Mouse (Mus musculus) liver, adult 2 months (tissue): Measurements from ENCODE around the gene Aup1. TPM values are rescaled to one million over a fixed set of nuclear protein-coding genes. Genes with fewer than 3 reads are reported as not detected.

ENCODE experiments used
- DNase-seq: peaks from one replicate; pipeline ENCODE4 v3.0.0-alpha.2; 2011; ENCODE audit warnings: low read depth, low spot score; ENCODE audit errors: extremely low read depth
- H3K27ac ChIP-seq: fragments of 200-500 bp; replicated peaks from 2 replicates; pipeline ENCODE4 v1.5.1; 2012; ENCODE audit warnings: low read depth, mild to moderate bottlenecking, control low read depth, inconsistent platforms, low read length; ENCODE audit not compliant: insufficient read depth
- H3K27me3 ChIP-seq: fragments of 200-500 bp; 2 replicates; pipeline ENCODE4 v1.6.1; 2012; ENCODE audit warnings: mild to moderate bottlenecking, moderate library complexity, low read length, inconsistent platforms; ENCODE audit not compliant: control insufficient read depth, insufficient read depth
- H3K36me3 ChIP-seq: fragments of 200-500 bp; 2 replicates; pipeline ENCODE4 v1.6.1; 2012; ENCODE audit warnings: low read length, inconsistent platforms; ENCODE audit not compliant: control insufficient read depth, insufficient read depth
- H3K4me1 ChIP-seq: fragments of 200-500 bp; 2 replicates; pipeline ENCODE4 v1.6.1; 2011; ENCODE audit warnings: low read length; ENCODE audit not compliant: control insufficient read depth, insufficient read depth
- H3K4me3 ChIP-seq: fragments of 200-500 bp; 2 replicates; pipeline ENCODE4 v1.5.1; 2011; ENCODE audit warnings: low read depth, mild to moderate bottlenecking, control low read depth, low read length, moderate library complexity; ENCODE audit not compliant: insufficient read depth
- H3K79me2 ChIP-seq: fragments of 200-500 bp; 2 replicates; pipeline ENCODE4 v1.6.1; 2012; ENCODE audit warnings: inconsistent platforms, mild to moderate bottlenecking, low read length, moderate library complexity; ENCODE audit not compliant: control insufficient read depth, insufficient read depth
- H3K9ac ChIP-seq: fragments of 200-500 bp; 2 replicates; pipeline ENCODE4 v1.6.1; 2012; ENCODE audit warnings: low read depth, mild to moderate bottlenecking, control low read depth, inconsistent platforms, low read length
- CTCF ChIP-seq: fragments of 200-500 bp; IDR thresholded peaks from 2 replicates; pipeline ENCODE4 v1.5.1; 2011; ENCODE audit warnings: low read depth, low read length, control low read depth
- POLR2A ChIP-seq: fragments of 200-500 bp; IDR thresholded peaks from 2 replicates; pipeline ENCODE4 v1.6.1; 2011; ENCODE audit warnings: low read length, control low read depth; ENCODE audit not compliant: insufficient read depth; ENCODE audit errors: extremely low read depth
- WGBS: fragments of 180-500 bp; shearing (Covaris S2); methylation state at CpG from one replicate; pipeline ENCODE4 v1.1.7; 2018; 5-methylcytosine and 5-hydroxymethylcytosine counted together
- polyA plus RNA-seq: library from polyadenylated mRNA; depleted of rRNA; stranded (reverse); fragments of >200 nt; gene quantifications from 2 replicates; pipeline ENCODE4 v1.2.3, GENCODE M21; 2012
- total RNA-seq: library from RNA; depleted of rRNA; stranded (reverse); fragments of >200 nt; gene quantifications from 2 replicates; pipeline ENCODE4 v1.2.3, GENCODE M21; 2014

The Aup1 gene
- total and polyA plus RNA-seq, 2 experiments = 109 to 593 TPM

GRCm38 (mm10) chr6:83011255-83011654, 43.1 kb upstream of the Aup1 start:
- Histone ChIP-seq H3K4me3 (no peak overlapping the region), H3K27ac (no peak overlapping the region), H3K27me3 (no peaks in the 10 kb centered on the region), H3K79me2 (no peaks in the 10 kb centered on the region), H3K36me3 (no peaks in the 10 kb centered on the region), H3K9ac (no peak overlapping the region), H3K4me1 (no peaks in the 10 kb centered on the region)
- TF ChIP-seq POLR2A (no peak), CTCF (no peak)
- WGBS = 52% methylated on average over 7 of the region's 7 CpGs
- no peak for DNase-seq

- Histone ChIP-seq H3K27ac (no peak overlapping the region), H3K27me3 (no peaks in the 10 kb centered on the region), H3K4me1 (no peaks in the 10 kb centered on the region), H3K79me2 (no peaks in the 10 kb centered on the region), H3K4me3 (no peak overlapping the region), H3K9ac (no peak overlapping the region), H3K36me3 (no peaks in the 10 kb centered on the region)
- 89% methylated on average over 6 of the region's 6 CpGs for WGBS
- DNase-seq = no peak
- TF ChIP-seq POLR2A = no peak
- TF ChIP-seq CTCF = no peak
Measured at GRCm38 (mm10) chr6:83011756-83012155, 42.6 kb upstream of the Aup1 start.

GRCm38 (mm10) chr6:83013444-83013843, 40.9 kb upstream of the Aup1 start:
- no peak overlapping the region for H3K27ac ChIP-seq
- no peak for DNase-seq
- no peak overlapping the region for H3K9ac ChIP-seq
- no peaks in the 10 kb centered on the region for H3K36me3 ChIP-seq
- H3K27me3 ChIP-seq = no peaks in the 10 kb centered on the region
- WGBS = 88% methylated on average over 5 of the region's 5 CpGs
- no peaks in the 10 kb centered on the region for H3K79me2 ChIP-seq
- TF ChIP-seq POLR2A (no peak), CTCF (no peak)
- no peak overlapping the region for H3K4me3 ChIP-seq
- no peaks in the 10 kb centered on the region for H3K4me1 ChIP-seq

DNA sequence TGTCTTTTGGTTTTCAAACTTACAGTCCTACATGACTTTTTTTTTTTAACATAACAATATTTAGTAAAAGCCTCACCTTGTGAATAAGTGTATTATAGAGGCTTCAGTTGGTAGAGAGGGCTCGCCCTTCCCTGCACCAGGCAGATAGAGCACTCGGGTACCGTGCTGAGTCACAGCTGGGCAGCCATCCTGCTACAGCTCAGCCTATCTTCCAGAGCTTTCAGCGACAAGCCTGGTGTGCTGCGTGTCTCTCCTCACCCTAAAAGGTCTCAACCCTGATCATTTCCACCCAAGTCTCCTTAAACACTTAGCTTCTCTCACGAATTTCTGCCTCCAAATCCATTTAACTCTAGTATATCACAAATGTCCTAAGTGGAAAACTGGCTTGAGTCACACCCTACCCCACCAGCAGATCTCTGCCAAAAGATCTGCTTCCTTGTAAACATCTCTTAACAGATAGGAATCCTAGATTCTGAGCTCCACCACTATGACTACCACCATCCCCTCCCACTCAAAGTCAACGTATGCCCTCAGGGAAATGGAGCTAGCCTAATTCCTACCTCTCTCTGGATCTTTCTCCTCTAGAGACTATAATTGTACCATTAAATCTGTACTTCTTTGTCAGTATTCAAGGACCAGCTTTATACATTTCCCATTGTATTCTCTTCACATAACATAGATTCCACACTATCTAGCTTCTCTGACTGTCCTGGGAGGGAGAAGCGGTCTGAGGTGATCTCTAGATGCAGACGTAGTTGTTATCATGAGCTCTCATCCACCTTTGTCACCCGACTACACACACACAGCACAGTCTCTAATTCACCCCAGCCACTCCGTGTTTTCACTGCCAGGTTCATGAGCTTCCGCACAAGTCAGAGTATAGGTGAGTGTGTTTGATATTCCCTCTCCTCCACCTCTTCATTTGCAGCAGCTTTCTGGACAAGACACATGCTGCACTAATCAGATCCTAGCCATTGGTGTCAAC, 39.5 kb upstream of the Aup1 start:
- Histone ChIP-seq H3K4me3 (no peak overlapping the region), H3K79me2 (no peaks in the 10 kb centered on the region), H3K27me3 (no peaks in the 10 kb centered on the region), H3K9ac (no peak overlapping the region), H3K4me1 (no peaks in the 10 kb centered on the region), H3K36me3 (no peaks in the 10 kb centered on the region), H3K27ac (no peak overlapping the region)
- DNase-seq = no peak
- TF ChIP-seq POLR2A = no peak
- TF ChIP-seq CTCF = no peak
- WGBS = 72% methylated on average over 12 of the region's 12 CpGs

DNA sequence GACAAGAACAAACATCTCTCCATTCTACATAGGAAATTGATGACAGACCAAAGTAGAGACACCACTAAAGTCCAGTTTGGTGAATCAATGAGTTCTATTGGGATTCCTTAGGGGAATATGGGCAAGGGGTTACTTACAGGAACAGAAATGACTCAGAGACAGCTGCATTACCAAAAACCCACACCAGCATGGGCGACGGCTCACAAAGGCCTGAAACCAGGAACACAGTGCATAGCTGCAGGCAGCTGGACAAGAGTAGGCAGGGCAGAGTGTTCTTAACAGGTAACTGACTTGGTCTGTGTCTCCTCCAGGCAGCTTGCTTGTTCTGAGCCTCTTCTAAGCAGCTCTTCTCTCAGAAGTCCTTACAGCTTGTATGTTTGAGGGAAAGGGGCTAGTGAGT, 38.6 kb upstream of the Aup1 start:
- Histone ChIP-seq H3K27me3 (no peaks in the 10 kb centered on the region), H3K9ac (no peak overlapping the region), H3K79me2 (no peaks in the 10 kb centered on the region), H3K4me3 (no peak overlapping the region), H3K27ac (no peak overlapping the region), H3K4me1 (no peaks in the 10 kb centered on the region), H3K36me3 (no peaks in the 10 kb centered on the region)
- 87% methylated on average over 2 of the region's 2 CpGs for WGBS
- no peak for TF ChIP-seq CTCF
- no peak for TF ChIP-seq POLR2A
- DNase-seq = no peak

DNA sequence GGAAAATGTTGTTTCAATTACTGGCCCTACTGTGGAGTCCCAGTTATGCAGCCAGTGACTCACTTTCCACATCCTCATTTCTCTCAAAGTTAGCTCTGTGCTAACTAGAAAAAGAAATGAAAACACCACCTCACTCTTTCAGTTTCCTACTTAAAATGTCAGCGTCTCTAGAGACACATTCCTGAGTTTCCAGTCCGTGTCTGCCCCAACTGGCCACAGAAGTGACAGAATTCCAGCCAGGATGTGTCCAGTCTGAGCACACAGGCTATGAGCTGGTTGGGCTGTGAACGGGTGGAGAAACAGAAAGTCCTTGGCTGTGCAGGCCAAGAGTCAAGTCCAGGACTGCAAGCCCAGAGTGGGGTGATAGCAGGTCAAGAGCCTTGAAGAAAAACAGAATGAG, 37.1 kb upstream of the Aup1 start:
- Histone ChIP-seq H3K4me3 (no peak overlapping the region), H3K36me3 (no peaks in the 10 kb centered on the region), H3K27me3 (no peaks in the 10 kb centered on the region), H3K27ac (no peak overlapping the region), H3K9ac (no peak overlapping the region), H3K4me1 (no peaks in the 10 kb centered on the region), H3K79me2 (no peaks in the 10 kb centered on the region)
- TF ChIP-seq CTCF = no peak
- no peak for TF ChIP-seq POLR2A
- 60% methylated on average over 3 of the region's 3 CpGs for WGBS
- DNase-seq = no peak
